Mouse (Mus musculus) R1 (cell line): ENCODE measurements at regions not wholly inside any gene's neighbourhood (a gene's known extent, or its start where the extent isn't known, plus 50 kb on each side); places are given as distances from the start of the nearest gene placed in this dataset.
"Not testable (repeated sequence)": the region's sequence is repeated elsewhere in the genome, so short reads cannot be mapped to it uniquely, and the experiment has no call there.

Experiments used
- DNase-seq: peaks from one replicate; pipeline ENCODE4 v3.0.0-alpha.2; 2018; ENCODE audit warnings: low read depth, low spot score

DNA sequence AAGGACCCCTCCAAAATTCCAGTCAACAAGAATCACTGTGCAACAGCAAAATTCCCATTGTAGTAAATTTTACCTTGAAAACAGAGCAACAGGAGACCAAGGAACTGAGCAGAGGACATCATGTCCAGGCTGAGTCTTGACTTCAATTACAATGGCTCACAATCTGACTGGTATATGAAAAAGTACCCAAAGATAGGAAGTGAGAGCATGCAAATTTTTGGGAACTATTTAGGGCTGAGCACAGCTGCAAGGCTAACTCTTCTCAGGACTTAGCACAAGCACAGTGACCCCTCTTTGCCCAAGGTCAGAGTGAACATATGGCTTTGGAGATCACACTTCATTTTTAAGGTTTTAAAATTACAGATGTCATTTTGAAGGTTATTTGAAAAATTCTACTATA lies 1096.7 kb upstream of the Tacstd2 start:
- DNase-seq: not testable (repeated sequence)

- no peak for DNase-seq
These were observed 1096.2 kb upstream of the Tacstd2 start for GRCm38 (mm10) chr6:68631787-68632186.

DNA sequence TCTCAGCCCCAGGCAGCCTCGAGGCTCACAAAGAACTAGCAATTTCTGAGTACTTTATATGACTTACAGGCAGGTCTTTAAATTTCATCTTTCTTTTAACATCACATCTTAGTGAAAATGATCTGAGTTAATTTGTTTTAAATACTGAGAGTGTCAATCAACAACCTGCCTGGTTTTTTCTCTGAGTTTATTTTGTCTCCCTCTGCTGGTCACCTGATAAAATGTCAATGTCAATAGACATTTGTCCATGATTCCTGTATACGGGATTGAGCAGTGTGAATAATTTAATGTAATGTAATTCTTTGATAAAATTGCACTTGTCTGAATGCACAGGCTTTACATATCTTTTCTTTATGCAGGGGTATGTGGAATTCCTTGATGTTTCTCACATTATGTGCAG lies 1070.4 kb upstream of the Tacstd2 start:
- DNase-seq: peak; percentile 14
